Mouse (Mus musculus): ENCODE data around the gene Rbm8a.

- TF ChIP-seq GATA1 (IDR thresholded peaks at IDR 0.05; ENCODE audit: borderline replicate concordance, low read length) (no peak), POLR2AphosphoS5 (IDR thresholded peaks at IDR 0.05; ENCODE audit: insufficient replicate concordance, low read depth, low read length) (peak; percentile 69; the same call in 1 of the 2 replicates), CTCF (IDR thresholded peaks at IDR 0.05; ENCODE audit: low read depth, low read length) (no peak), TAL1 (conservative IDR thresholded peaks at IDR 0.05; ENCODE audit: low read depth, low read length) (no peak), GATA2 (IDR thresholded peaks at IDR 0.05; ENCODE audit: borderline replicate concordance, low read depth, low read length) (no peak)
These were observed at the start of gene Rbm8a for GRCm38 (mm10) chr3:96629729-96630600.

Measured in G1E (cell line).